Mouse (Mus musculus): ENCODE measurements around the gene Fbln2.

Fbln2 gene

GRCm38 (mm10) chr6:91233424-91234015, 21.3 kb downstream of the Fbln2 start:
- Histone ChIP-seq H3K9me3 (ENCODE audit: low read length) (no peaks in the 10 kb centered on the region), H3K36me3 (ENCODE audit: insufficient read depth, low read length) (no peaks in the 10 kb centered on the region), H3K27me3 (ENCODE audit: insufficient read depth, low read length) (0 out of 2 replicates have a peak, but pooled peaks cover 6% of the 10 kb centered on the region), H3K4me1 (replicated peaks; ENCODE audit: low read depth, low read length) (no peaks in the 10 kb centered on the region; the same call in 1 of the 2 replicates), H3K4me3 (replicated peaks; ENCODE audit: low read length) (no peak overlapping the region)
- TF ChIP-seq NANOG (IDR thresholded peaks at IDR 0.05; ENCODE audit: borderline replicate concordance, low read length) (no peak), CTCF (conservative IDR thresholded peaks at IDR 0.05; ENCODE audit: low read length) (no peak), POU5F1 (IDR thresholded peaks at IDR 0.05; ENCODE audit: borderline replicate concordance, low read length) (no peak)

- Histone ChIP-seq H3K9me3 (ENCODE audit: low read length) (no peaks in the 10 kb centered on the region), H3K36me3 (ENCODE audit: insufficient read depth, low read length) (no peaks in the 10 kb centered on the region), H3K4me1 (replicated peaks; ENCODE audit: low read depth, low read length) (no peaks in the 10 kb centered on the region; the same call in 1 of the 2 replicates), H3K4me3 (replicated peaks; ENCODE audit: low read length) (no peak overlapping the region), H3K27me3 (ENCODE audit: insufficient read depth, low read length) (0 out of 2 replicates have a peak, but pooled peaks cover 6% of the 10 kb centered on the region)
- TF ChIP-seq NANOG (IDR thresholded peaks at IDR 0.05; ENCODE audit: borderline replicate concordance, low read length) (no peak), POU5F1 (IDR thresholded peaks at IDR 0.05; ENCODE audit: borderline replicate concordance, low read length) (no peak), CTCF (conservative IDR thresholded peaks at IDR 0.05; ENCODE audit: low read length) (no peak)
Observed at GRCm38 (mm10) chr6:91236006-91236405, 23.8 kb downstream of the Fbln2 start.

- Histone ChIP-seq H3K36me3 (ENCODE audit: insufficient read depth, low read length) (no peaks in the 10 kb centered on the region), H3K27me3 (ENCODE audit: insufficient read depth, low read length) (0 out of 2 replicates have a peak, but pooled peaks cover 6% of the 10 kb centered on the region), H3K9me3 (ENCODE audit: low read length) (no peaks in the 10 kb centered on the region), H3K4me3 (replicated peaks; ENCODE audit: low read length) (no peak overlapping the region), H3K4me1 (replicated peaks; ENCODE audit: low read depth, low read length) (no peaks in the 10 kb centered on the region; the same call in 1 of the 2 replicates)
- TF ChIP-seq NANOG (IDR thresholded peaks at IDR 0.05; ENCODE audit: borderline replicate concordance, low read length) (no peak), CTCF (conservative IDR thresholded peaks at IDR 0.05; ENCODE audit: low read length) (no peak), POU5F1 (IDR thresholded peaks at IDR 0.05; ENCODE audit: borderline replicate concordance, low read length) (no peak)
Observed at GRCm38 (mm10) chr6:91236429-91236828, 24.2 kb downstream of the Fbln2 start.

GRCm38 (mm10) chr6:91237273-91237672, 25.0 kb downstream of the Fbln2 start:
- Histone ChIP-seq H3K4me3 (replicated peaks; ENCODE audit: low read length) (no peak overlapping the region), H3K36me3 (ENCODE audit: insufficient read depth, low read length) (no peaks in the 10 kb centered on the region), H3K27me3 (ENCODE audit: insufficient read depth, low read length) (0 out of 2 replicates have a peak, but pooled peaks cover 6% of the 10 kb centered on the region)

GRCm38 (mm10) chr6:91240537-91240936, 28.3 kb downstream of the Fbln2 start:
- TF ChIP-seq CTCF (conservative IDR thresholded peaks at IDR 0.05; ENCODE audit: low read length) (no peak), POU5F1 (IDR thresholded peaks at IDR 0.05; ENCODE audit: borderline replicate concordance, low read length) (no peak), NANOG (IDR thresholded peaks at IDR 0.05; ENCODE audit: borderline replicate concordance, low read length) (no peak)
- H3K27me3 ChIP-seq (ENCODE audit: insufficient read depth, low read length), result no peaks in the 10 kb centered on the region
- H3K4me3 ChIP-seq (replicated peaks; ENCODE audit: low read length), result no peak overlapping the region
- H3K4me1 ChIP-seq (replicated peaks; ENCODE audit: low read depth, low read length), result no peaks in the 10 kb centered on the region; the same call in 1 of the 2 replicates
- no peaks in the 10 kb centered on the region for H3K9me3 ChIP-seq (ENCODE audit: low read length)
- H3K36me3 ChIP-seq (ENCODE audit: insufficient read depth, low read length), result no peaks in the 10 kb centered on the region

More at GRCm38 (mm10) chr6:91237273-91237672, 25.0 kb downstream of the Fbln2 start:
- no peaks in the 10 kb centered on the region; the same call in 1 of the 2 replicates for H3K4me1 ChIP-seq (replicated peaks; ENCODE audit: low read depth, low read length)
- TF ChIP-seq CTCF (conservative IDR thresholded peaks at IDR 0.05; ENCODE audit: low read length), result no peak
- no peak for TF ChIP-seq POU5F1 (IDR thresholded peaks at IDR 0.05; ENCODE audit: borderline replicate concordance, low read length)
- no peak for TF ChIP-seq NANOG (IDR thresholded peaks at IDR 0.05; ENCODE audit: borderline replicate concordance, low read length)
- H3K9me3 ChIP-seq (ENCODE audit: low read length), result no peaks in the 10 kb centered on the region

- H3K4me1 ChIP-seq (replicated peaks; ENCODE audit: low read depth, low read length), result no peaks in the 10 kb centered on the region; the same call in 1 of the 2 replicates
- H3K36me3 ChIP-seq (ENCODE audit: insufficient read depth, low read length), result no peaks in the 10 kb centered on the region
- H3K27me3 ChIP-seq (ENCODE audit: insufficient read depth, low read length), result no peaks in the 10 kb centered on the region
- H3K4me3 ChIP-seq (replicated peaks; ENCODE audit: low read length), result no peak overlapping the region
- TF ChIP-seq NANOG (IDR thresholded peaks at IDR 0.05; ENCODE audit: borderline replicate concordance, low read length) (no peak), POU5F1 (IDR thresholded peaks at IDR 0.05; ENCODE audit: borderline replicate concordance, low read length) (no peak), CTCF (conservative IDR thresholded peaks at IDR 0.05; ENCODE audit: low read length) (no peak)
- no peaks in the 10 kb centered on the region for H3K9me3 ChIP-seq (ENCODE audit: low read length)
Observed at GRCm38 (mm10) chr6:91240964-91241363, 28.7 kb downstream of the Fbln2 start.

GRCm38 (mm10) chr6:91243395-91243794, 31.1 kb downstream of the Fbln2 start:
- TF ChIP-seq CTCF (conservative IDR thresholded peaks at IDR 0.05; ENCODE audit: low read length) (no peak), NANOG (IDR thresholded peaks at IDR 0.05; ENCODE audit: borderline replicate concordance, low read length) (no peak), POU5F1 (IDR thresholded peaks at IDR 0.05; ENCODE audit: borderline replicate concordance, low read length) (no peak)
- H3K36me3 ChIP-seq (ENCODE audit: insufficient read depth, low read length), result no peaks in the 10 kb centered on the region
- H3K9me3 ChIP-seq (ENCODE audit: low read length), result no peaks in the 10 kb centered on the region
- peaks cover 2% of the 10 kb centered on the region for H3K27me3 ChIP-seq (ENCODE audit: insufficient read depth, low read length)
- H3K4me3 ChIP-seq (replicated peaks; ENCODE audit: low read length), result no peak overlapping the region
- H3K4me1 ChIP-seq (replicated peaks; ENCODE audit: low read depth, low read length), result no peaks in the 10 kb centered on the region

GRCm38 (mm10) chr6:91244331-91244730, 32.1 kb downstream of the Fbln2 start:
- H3K4me3 ChIP-seq (replicated peaks; ENCODE audit: low read length), result no peak overlapping the region
- H3K27me3 ChIP-seq (ENCODE audit: insufficient read depth, low read length), result peaks cover 7% of the 10 kb centered on the region
- no peaks in the 10 kb centered on the region for H3K9me3 ChIP-seq (ENCODE audit: low read length)
- H3K4me1 ChIP-seq (replicated peaks; ENCODE audit: low read depth, low read length), result no peaks in the 10 kb centered on the region
- no peaks in the 10 kb centered on the region for H3K36me3 ChIP-seq (ENCODE audit: insufficient read depth, low read length)
- no peak for TF ChIP-seq POU5F1 (IDR thresholded peaks at IDR 0.05; ENCODE audit: borderline replicate concordance, low read length)
- no peak for TF ChIP-seq NANOG (IDR thresholded peaks at IDR 0.05; ENCODE audit: borderline replicate concordance, low read length)
- TF ChIP-seq CTCF (conservative IDR thresholded peaks at IDR 0.05; ENCODE audit: low read length), result no peak

Data from E14TG2a.4 (cell line).